Mouse (Mus musculus): Measurements from ENCODE around the gene BC052040. TPM values are rescaled to one million over a fixed set of nuclear protein-coding genes. Genes with fewer than 3 reads are reported as not detected.

The BC052040 gene
- total and polyA plus RNA-seq, 3 experiments = 9.8 to 64.0 (median 11.0) TPM

DNA sequence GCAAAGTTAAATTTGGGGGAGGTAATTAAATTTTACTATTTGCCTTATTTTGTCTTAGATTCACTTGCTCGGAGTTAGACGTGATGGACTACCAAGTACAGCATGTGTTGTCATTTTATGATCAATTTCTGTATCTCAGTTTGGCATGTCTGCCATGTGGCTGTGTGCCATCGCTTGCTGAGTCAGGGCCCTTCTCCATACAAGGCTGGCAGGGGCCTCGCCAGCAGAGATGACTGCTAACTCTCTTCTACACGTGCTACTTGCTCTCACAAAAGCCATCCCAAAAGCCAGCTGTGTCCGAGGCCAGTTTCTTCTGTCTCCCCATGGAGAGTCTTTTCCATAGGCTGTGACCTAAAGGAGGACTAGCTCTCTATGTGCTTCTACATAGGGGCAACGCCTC, 160.5 kb downstream of the BC052040 start:
- Histone ChIP-seq H3K27me3 (ENCODE audit: insufficient read depth, low read length) (no peaks in the 10 kb centered on the region), H3K9me3 (replicated peaks) (no peaks in the 10 kb centered on the region), H3K36me3 (replicated peaks) (peaks cover 18% of the 10 kb centered on the region), H3K4me1 (ENCODE audit: insufficient read depth, low read depth, low read length) (no peaks in the 10 kb centered on the region), H3K4me3 (ENCODE audit: low read depth, low read length) (no peak overlapping the region)
- DNase-seq (ENCODE audit: low spot score) (no peak), ATAC-seq (ENCODE audit: extremely low read depth, insufficient number of reproducible peaks, low FRiP score, poor library complexity, severe bottlenecking) (no peak)
- TF ChIP-seq GATA1 (IDR thresholded peaks at IDR 0.05; ENCODE audit: borderline replicate concordance, low read length) (no peak), TAL1 (conservative IDR thresholded peaks at IDR 0.05; ENCODE audit: low read depth, low read length) (no peak), POLR2AphosphoS5 (IDR thresholded peaks at IDR 0.05; ENCODE audit: insufficient replicate concordance, low read depth, low read length) (no peak), GATA2 (IDR thresholded peaks at IDR 0.05; ENCODE audit: borderline replicate concordance, low read depth, low read length) (no peak), CTCF (IDR thresholded peaks at IDR 0.05; ENCODE audit: low read depth, low read length) (no peak)

DNA sequence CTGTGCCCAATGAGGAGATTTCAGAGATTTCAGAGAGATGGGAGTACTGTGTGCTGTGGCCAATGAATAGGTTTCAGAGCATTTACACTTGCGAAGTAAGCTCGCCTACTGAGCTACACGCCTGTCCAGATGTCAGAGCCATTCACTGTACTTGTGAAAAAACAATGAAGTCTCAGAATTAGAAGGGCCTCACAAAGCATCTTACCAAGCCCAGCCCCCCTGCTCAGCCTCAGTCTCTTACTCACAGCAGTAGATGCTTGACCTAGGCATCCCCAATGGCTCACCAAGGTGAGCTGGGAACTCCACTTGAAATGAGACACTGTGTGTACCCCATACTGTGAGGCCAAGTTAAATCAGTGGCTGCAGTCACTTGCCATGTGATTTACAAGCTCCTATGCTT, 166.1 kb downstream of the BC052040 start:
- no peaks in the 10 kb centered on the region for H3K9me3 ChIP-seq (replicated peaks)
- no peaks in the 10 kb centered on the region for H3K27me3 ChIP-seq (ENCODE audit: insufficient read depth, low read length)
- peaks cover 6% of the 10 kb centered on the region for H3K36me3 ChIP-seq (replicated peaks)
- no peak for TF ChIP-seq TAL1 (conservative IDR thresholded peaks at IDR 0.05; ENCODE audit: low read depth, low read length)
- no peak for TF ChIP-seq CTCF (IDR thresholded peaks at IDR 0.05; ENCODE audit: low read depth, low read length)
- TF ChIP-seq POLR2AphosphoS5 (IDR thresholded peaks at IDR 0.05; ENCODE audit: insufficient replicate concordance, low read depth, low read length) = no peak
- no peak for TF ChIP-seq GATA2 (IDR thresholded peaks at IDR 0.05; ENCODE audit: borderline replicate concordance, low read depth, low read length)
- TF ChIP-seq GATA1 (IDR thresholded peaks at IDR 0.05; ENCODE audit: borderline replicate concordance, low read length) = no peak
- DNase-seq (ENCODE audit: low spot score) (no peak), ATAC-seq (ENCODE audit: extremely low read depth, insufficient number of reproducible peaks, low FRiP score, poor library complexity, severe bottlenecking) (no peak)
- no peak overlapping the region for H3K4me3 ChIP-seq (ENCODE audit: low read depth, low read length)
- no peaks in the 10 kb centered on the region for H3K4me1 ChIP-seq (ENCODE audit: insufficient read depth, low read depth, low read length)

DNA sequence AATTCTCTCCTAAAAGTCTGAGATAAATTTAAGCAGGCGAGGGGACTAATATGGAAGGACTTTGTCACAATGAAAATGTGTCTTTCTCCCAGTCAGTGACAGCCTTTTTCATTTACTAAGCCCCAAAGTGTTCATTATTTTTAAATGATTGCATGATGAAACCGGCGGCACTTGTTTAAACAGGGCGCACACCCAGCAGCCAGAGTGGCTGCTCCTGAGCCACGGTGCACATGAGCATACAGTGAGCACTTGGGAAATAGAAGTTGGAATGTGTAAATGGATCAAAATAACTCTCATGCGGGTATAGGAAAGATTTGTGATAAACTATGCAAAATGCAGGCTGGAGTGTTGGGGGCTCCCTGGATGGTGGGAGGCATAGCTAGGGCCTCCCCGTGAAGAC, 169.7 kb downstream of the BC052040 start:
- no peak overlapping the region for H3K4me3 ChIP-seq (ENCODE audit: low read depth, low read length)
- H3K4me1 ChIP-seq (ENCODE audit: insufficient read depth, low read depth, low read length) = no peaks in the 10 kb centered on the region
- no peaks in the 10 kb centered on the region for H3K9me3 ChIP-seq (replicated peaks)
- no peak for ATAC-seq (ENCODE audit: extremely low read depth, insufficient number of reproducible peaks, low FRiP score, poor library complexity, severe bottlenecking)
- TF ChIP-seq GATA2 (IDR thresholded peaks at IDR 0.05; ENCODE audit: borderline replicate concordance, low read depth, low read length) (no peak), CTCF (IDR thresholded peaks at IDR 0.05; ENCODE audit: low read depth, low read length) (no peak), TAL1 (conservative IDR thresholded peaks at IDR 0.05; ENCODE audit: low read depth, low read length) (no peak), POLR2AphosphoS5 (IDR thresholded peaks at IDR 0.05; ENCODE audit: insufficient replicate concordance, low read depth, low read length) (no peak), GATA1 (IDR thresholded peaks at IDR 0.05; ENCODE audit: borderline replicate concordance, low read length) (no peak)
- H3K27me3 ChIP-seq (ENCODE audit: insufficient read depth, low read length) = no peaks in the 10 kb centered on the region
- DNase-seq (ENCODE audit: low spot score) = no peak
- H3K36me3 ChIP-seq (replicated peaks) = peaks cover 6% of the 10 kb centered on the region

DNA sequence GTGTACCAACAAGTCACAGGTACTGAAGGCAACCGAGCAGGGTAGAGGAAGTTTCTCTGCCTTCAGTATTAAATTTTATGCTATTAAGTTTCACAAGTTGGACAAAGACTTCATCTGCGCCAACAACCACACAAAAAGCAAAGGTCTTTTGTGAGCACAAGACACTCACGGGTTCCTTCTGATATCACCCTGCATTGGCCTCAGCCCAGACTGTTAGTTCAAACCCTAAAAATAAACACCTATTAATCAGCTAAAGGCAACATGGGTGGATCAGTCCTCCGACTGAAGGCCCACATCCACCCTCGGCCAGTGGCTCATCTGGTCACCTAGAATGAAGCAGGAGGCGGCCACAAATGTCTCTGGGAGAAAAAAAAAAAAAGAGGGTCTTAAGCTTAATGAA, 176.2 kb downstream of the BC052040 start:
- Histone ChIP-seq H3K4me1 (ENCODE audit: insufficient read depth, low read depth, low read length) (no peaks in the 10 kb centered on the region), H3K36me3 (replicated peaks) (peaks cover 27% of the 10 kb centered on the region), H3K9me3 (replicated peaks) (no peaks in the 10 kb centered on the region), H3K4me3 (ENCODE audit: low read depth, low read length) (no peak overlapping the region), H3K27me3 (ENCODE audit: insufficient read depth, low read length) (no peaks in the 10 kb centered on the region)
- no peak for TF ChIP-seq TAL1 (conservative IDR thresholded peaks at IDR 0.05; ENCODE audit: low read depth, low read length)
- no peak for TF ChIP-seq GATA2 (IDR thresholded peaks at IDR 0.05; ENCODE audit: borderline replicate concordance, low read depth, low read length)
- no peak for TF ChIP-seq CTCF (IDR thresholded peaks at IDR 0.05; ENCODE audit: low read depth, low read length)
- no peak for TF ChIP-seq POLR2AphosphoS5 (IDR thresholded peaks at IDR 0.05; ENCODE audit: insufficient replicate concordance, low read depth, low read length)
- no peak for TF ChIP-seq GATA1 (IDR thresholded peaks at IDR 0.05; ENCODE audit: borderline replicate concordance, low read length)
- DNase-seq (ENCODE audit: low spot score) = no peak
- no peak for ATAC-seq (ENCODE audit: extremely low read depth, insufficient number of reproducible peaks, low FRiP score, poor library complexity, severe bottlenecking)

DNA sequence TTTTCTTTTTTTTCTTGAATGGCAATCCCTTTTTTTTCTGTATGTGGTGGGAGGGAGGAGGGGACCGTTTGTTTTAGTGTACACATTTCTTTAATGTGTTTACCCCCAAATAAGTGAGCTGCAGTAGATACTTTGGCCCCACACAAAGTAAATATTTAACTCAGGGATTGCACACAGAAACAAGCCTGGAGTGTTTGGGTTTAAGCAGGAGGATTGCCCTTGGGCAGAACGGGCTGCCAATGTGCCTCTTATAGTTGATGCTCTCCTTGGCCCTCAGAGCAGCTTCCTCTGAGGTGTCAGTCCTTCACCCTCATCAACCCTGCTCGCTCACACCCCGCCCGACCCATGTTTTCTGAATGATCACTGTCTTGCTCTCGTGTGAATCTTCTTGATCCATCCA, 177.0 kb downstream of the BC052040 start:
- peaks cover 24% of the 10 kb centered on the region for H3K36me3 ChIP-seq (replicated peaks)
- H3K9me3 ChIP-seq (replicated peaks) = no peaks in the 10 kb centered on the region
- no peaks in the 10 kb centered on the region for H3K27me3 ChIP-seq (ENCODE audit: insufficient read depth, low read length)
- TF ChIP-seq POLR2AphosphoS5 (IDR thresholded peaks at IDR 0.05; ENCODE audit: insufficient replicate concordance, low read depth, low read length) = no peak
- no peak for TF ChIP-seq GATA2 (IDR thresholded peaks at IDR 0.05; ENCODE audit: borderline replicate concordance, low read depth, low read length)
- no peak for TF ChIP-seq CTCF (IDR thresholded peaks at IDR 0.05; ENCODE audit: low read depth, low read length)
- TF ChIP-seq GATA1 (IDR thresholded peaks at IDR 0.05; ENCODE audit: borderline replicate concordance, low read length) = no peak
- no peak for TF ChIP-seq TAL1 (conservative IDR thresholded peaks at IDR 0.05; ENCODE audit: low read depth, low read length)
- no peaks in the 10 kb centered on the region for H3K4me1 ChIP-seq (ENCODE audit: insufficient read depth, low read depth, low read length)
- H3K4me3 ChIP-seq (ENCODE audit: low read depth, low read length) = no peak overlapping the region
- no peak for DNase-seq (ENCODE audit: low spot score)
- ATAC-seq (ENCODE audit: extremely low read depth, insufficient number of reproducible peaks, low FRiP score, poor library complexity, severe bottlenecking) = no peak

DNA sequence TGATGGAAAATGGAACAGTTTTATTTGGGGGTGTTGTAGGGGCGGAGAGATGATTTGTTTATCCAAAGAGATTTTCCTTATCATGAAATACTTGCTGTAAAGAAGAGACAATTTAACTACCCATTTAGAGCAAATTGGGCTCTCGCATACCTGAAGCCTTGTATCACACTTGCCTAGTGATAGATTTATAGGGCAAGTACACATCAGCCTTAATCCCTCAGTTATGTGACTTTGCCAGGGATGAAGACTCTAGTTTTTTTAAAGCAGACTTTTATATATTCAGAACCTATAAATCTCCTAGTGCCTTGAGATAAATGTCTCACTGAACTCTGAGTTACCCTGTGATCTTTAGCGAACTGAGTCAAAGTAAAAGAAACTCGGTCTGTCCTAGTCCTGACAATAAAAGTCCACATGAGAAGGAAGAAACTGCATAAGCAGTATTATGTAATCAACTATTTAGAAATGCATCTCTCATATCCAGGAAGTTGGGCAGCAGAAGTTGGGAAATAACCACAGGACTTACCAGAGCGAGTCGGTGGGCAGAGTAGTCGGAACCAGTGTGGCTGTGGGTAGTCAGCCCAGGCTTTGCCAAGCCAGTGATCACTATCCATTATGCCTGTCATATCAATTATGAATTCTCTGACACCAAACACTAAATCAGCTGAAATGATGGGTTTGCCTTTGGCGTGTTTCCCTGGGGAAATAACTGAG, 183.2 kb downstream of the BC052040 start:
- H3K27me3 ChIP-seq (ENCODE audit: insufficient read depth, low read length) = no peaks in the 10 kb centered on the region
- H3K4me1 ChIP-seq (ENCODE audit: insufficient read depth, low read depth, low read length) = no peaks in the 10 kb centered on the region
- DNase-seq (ENCODE audit: low spot score) = no peak
- H3K36me3 ChIP-seq (replicated peaks) = peaks cover 8% of the 10 kb centered on the region
- H3K4me3 ChIP-seq (ENCODE audit: low read depth, low read length) = no peak overlapping the region
- TF ChIP-seq GATA2 (IDR thresholded peaks at IDR 0.05; ENCODE audit: borderline replicate concordance, low read depth, low read length) (no peak), POLR2AphosphoS5 (IDR thresholded peaks at IDR 0.05; ENCODE audit: insufficient replicate concordance, low read depth, low read length) (no peak), CTCF (IDR thresholded peaks at IDR 0.05; ENCODE audit: low read depth, low read length) (no peak), GATA1 (IDR thresholded peaks at IDR 0.05; ENCODE audit: borderline replicate concordance, low read length) (no peak), TAL1 (conservative IDR thresholded peaks at IDR 0.05; ENCODE audit: low read depth, low read length) (no peak)
- H3K9me3 ChIP-seq (replicated peaks) = no peaks in the 10 kb centered on the region
- no peak for ATAC-seq (ENCODE audit: extremely low read depth, insufficient number of reproducible peaks, low FRiP score, poor library complexity, severe bottlenecking)

All from G1E (cell line).